Mouse (Mus musculus) right cerebral cortex, postnatal 14 days (tissue): Measurements from ENCODE around the gene Slco3a1.
A peak's percentile ranks its signal among the peaks of the same experiment; 100 is the strongest.

Experiments used
- DNase-seq: peaks from one replicate; pipeline ENCODE4 v3.0.0; 2022

Slco3a1 gene

GRCm38 (mm10) chr7:74554608-74555311 is at the start of gene Slco3a1:
TSS of gene Slco3a1 (minus strand) at chr7:74554780.
- DNase-seq, result peak; percentile 63

DNA sequence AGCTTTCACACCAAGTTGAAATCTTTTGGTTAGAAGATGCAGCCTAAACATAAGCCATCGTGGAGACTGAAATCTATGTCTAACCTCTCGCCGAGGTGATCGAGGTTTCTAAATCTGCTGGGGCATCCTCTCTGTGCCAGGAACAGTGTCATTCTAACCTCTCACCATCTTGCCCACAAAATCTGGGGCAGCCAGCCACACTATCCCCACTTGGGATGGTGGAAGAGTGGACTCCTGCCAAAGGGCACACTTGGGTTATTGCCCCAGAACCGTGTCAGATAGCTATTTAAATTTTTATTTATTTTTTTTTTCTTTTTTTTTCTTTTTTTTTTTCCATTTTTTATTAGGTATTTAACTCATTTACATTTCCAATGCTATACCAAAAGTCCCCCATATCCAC is 46.4 kb upstream of the Slco3a1 start:
- DNase-seq, result no peak

DNA sequence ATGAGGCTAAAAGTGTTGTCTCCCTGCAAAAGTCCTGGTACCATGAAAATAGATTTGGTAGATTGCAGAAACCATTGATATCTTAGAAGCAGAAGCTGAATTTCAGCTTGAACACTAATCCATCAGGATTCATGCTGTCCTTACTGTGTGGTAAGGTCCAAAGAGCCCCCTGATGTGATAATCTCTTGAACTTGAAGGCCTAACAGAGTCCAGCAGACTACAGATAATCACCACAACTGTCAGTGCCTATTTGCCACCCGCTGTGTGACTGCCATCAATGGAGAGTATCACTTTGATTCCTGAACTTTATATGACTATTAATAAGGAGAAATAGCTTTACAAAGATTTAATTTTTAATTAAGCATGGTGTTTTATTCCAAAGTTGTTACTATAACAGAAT is 24.8 kb upstream of the Slco3a1 start:
- no peak for DNase-seq

- no peak for DNase-seq
These were observed 21.1 kb upstream of the Slco3a1 start for GRCm38 (mm10) chr7:74575678-74576077.

- peak; percentile 69 for DNase-seq
These were observed 836 bp upstream of the Slco3a1 start for GRCm38 (mm10) chr7:74555416-74555815.

DNA sequence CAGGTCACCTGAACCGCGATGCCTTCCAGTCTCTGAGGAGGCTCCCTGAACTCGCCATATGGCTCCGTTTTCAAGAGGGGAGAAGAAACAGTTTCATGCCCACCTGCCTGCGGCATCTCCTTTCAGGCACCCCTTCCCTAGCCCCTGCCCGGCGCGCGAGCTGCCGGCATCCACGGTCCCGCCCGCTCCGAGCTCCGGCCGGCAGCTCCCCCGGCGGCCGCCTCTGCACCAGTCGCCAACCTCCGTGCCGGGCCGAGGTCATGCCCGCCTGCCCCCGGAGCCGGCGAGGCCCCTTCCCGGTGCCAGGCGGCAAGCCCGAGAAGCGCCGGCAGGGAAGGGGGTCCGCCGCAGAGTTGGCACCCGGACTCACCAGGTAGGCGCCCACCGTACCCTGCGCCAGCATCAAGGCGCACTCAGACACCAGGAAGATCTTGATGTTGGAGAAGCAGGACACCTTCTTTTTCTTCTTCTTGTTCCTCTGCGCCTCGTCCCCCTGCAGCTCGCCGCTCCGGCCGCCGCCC is 479 bp downstream of the Slco3a1 start:
- peak; percentile 42 for DNase-seq

DNA sequence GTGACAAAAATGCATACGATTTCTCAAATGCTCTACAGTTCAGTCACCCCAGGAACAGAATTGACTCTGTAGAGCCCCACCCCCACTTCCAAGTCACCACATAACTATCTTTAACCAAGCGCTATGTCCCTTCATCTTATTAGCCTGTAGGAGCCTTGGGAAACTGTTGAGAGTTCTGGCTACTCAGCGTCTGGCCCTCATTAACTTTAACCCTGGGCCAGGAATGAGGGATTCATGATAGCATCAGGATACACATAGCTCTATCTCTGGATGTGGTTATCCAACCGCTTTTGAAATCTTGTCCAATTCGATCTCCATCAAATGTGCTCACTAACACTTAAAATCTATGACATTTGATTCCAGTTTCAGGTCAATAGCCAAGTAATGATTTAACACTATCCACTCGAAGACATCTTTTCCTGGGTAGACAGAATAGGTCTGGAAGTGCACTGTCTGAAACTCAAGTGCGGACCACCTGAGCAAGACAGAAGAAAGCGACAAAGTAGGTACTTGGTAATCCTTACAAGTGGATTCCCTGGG is 1.4 kb downstream of the Slco3a1 start:
- DNase-seq, result no peak

DNA sequence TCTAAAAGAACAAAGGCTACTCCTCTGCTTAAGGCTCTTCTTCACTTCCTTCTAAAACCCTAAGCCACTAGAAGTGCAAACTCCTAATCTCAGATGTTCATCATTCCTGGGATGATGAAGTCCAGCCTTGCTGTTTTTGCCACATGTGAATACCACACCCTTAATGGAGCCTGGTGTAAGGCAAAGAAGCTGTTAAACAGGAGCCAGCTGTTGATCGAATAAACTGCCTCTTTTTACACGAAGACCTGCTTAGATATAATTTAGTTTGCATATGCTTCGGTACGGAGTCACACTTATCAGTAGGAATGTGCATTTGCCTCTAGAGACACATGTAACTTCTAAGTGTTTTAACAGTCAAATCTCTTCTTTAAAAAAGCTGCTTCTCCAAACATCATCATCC is 2.0 kb downstream of the Slco3a1 start:
- no peak for DNase-seq

- DNase-seq, result no peak
These were observed 2.6 kb downstream of the Slco3a1 start for GRCm38 (mm10) chr7:74552000-74552358.

- no peak for DNase-seq
These were observed 3.1 kb downstream of the Slco3a1 start for GRCm38 (mm10) chr7:74551338-74551999.

DNA sequence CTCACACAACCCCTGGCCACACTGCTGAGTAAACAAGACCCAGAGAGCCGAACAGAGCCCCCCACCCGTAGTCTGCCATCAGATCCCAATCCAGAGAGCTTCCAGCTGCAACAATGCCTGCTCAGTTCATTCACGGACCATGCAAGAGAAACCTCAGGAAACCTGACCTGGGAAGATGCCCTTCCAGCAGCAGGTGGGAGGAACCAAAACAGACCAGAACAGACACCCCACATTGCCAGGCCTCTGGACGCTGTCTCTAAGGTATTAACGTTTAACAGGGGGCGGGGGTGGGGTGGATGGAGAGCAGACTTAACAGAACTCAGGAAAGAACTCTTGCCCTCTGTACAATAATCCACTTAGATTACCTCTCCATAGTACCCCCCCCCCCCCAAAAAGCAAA is 4.9 kb downstream of the Slco3a1 start:
- DNase-seq, result no peak

DNA sequence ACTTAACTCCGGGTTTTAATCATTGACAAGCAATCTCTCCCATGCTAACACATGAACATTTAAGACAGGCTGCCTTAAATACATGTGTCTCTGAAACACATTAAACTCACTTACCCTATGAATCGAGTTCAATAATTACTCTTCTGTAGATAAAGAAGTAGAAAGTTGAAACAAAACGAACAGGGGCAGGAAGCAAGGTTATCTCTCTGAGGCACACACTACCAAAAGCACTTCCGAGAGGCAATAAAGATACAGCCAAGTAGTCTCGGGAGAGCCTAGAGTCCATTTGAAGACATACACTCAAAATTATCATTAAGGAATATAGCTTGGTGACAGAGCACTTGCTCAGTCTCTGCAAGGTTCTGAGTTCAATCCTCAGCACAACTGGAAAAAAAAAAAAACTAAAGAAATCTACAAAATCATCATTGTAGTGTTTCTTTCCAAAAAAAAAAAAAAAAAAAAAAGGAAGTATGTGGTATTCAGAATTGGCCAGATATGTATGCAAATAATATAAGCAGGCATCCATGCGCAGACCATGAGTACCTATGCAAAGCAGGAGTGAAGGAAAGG is 5.5 kb downstream of the Slco3a1 start:
- no peak for DNase-seq

DNA sequence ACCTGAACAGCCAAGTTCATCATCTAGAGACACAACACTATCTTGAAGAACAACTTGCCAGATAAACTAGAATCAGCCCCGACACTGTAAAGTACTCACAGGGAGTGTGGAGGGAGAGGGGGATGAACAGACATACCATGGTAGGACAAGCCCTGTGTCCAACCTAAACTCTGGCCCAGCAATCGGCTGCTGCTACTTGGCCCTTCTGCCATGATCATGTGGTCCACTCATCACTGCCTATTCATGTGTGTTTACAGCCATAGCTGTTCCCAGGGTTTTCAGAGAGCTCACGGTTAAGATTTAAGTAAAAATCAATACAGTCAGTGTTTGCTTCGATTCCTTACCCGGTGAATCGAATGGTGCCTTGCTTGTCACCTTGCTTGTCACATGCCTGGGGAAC is 7.9 kb downstream of the Slco3a1 start:
- DNase-seq, result no peak

- no peak for DNase-seq
These were observed 9.0 kb downstream of the Slco3a1 start for GRCm38 (mm10) chr7:74545498-74545990.

GRCm38 (mm10) chr7:74544306-74544705 is 10.3 kb downstream of the Slco3a1 start:
- no peak for DNase-seq

- DNase-seq, result no peak
These were observed 12.6 kb downstream of the Slco3a1 start for GRCm38 (mm10) chr7:74541958-74542357.

GRCm38 (mm10) chr7:74540933-74541725 is 13.5 kb downstream of the Slco3a1 start:
- no peak for DNase-seq

GRCm38 (mm10) chr7:74536186-74536585 is 18.4 kb downstream of the Slco3a1 start:
- no peak for DNase-seq

- no peak for DNase-seq
These were observed 23.0 kb downstream of the Slco3a1 start for GRCm38 (mm10) chr7:74531468-74532097.

GRCm38 (mm10) chr7:74529877-74530276 is 24.7 kb downstream of the Slco3a1 start:
- DNase-seq, result no peak

- DNase-seq, result no peak
These were observed 25.3 kb downstream of the Slco3a1 start for GRCm38 (mm10) chr7:74529183-74529757.

DNA sequence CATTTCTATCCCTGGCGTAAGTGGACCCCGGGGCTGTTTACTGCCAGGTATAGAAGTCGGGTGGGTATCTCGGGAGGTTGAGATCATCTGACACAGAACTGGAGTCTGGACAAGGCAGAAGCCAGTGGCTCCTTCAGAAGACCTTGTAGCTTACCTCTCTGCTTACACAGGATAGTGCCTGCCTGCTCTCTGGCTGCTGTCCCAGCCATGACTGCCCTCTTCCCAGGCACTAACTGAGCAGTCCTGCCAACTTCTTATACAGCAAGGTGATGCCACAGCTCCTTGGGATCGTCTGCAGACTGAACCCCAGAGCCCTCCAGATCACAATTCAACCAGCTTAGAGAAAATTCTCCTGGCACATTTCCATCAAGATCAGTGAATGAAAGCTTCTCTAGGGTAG is 26.4 kb downstream of the Slco3a1 start:
- DNase-seq, result no peak
